Mouse (Mus musculus) MN1 (cell line): ENCODE measurements around the gene Xylt1.

Experiments used
- DNase-seq: peaks from one replicate; pipeline ENCODE4 v3.0.0-alpha.2; 2016; ENCODE audit warnings: low spot score

Gene Xylt1

DNA sequence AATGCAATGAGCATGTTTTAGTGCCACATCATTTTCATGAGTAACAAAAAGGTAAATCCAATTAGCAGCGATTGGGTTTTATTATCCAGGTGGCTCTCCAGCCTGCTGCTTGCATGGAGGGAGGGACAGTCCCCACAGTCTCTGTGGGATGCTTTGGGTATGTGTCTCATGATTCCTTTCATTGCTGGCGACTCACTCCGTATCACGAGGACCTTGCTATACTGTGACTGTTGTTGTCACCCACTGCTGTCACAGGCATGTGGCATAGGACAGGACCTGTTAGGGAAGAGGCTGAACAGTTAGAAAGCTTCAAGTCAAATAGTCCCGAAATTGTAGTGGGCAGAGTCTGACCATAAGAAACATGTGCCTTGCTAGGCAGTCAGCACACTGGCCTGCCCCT is 234.1 kb downstream of the Xylt1 start:
- peak; percentile 12 for DNase-seq

DNA sequence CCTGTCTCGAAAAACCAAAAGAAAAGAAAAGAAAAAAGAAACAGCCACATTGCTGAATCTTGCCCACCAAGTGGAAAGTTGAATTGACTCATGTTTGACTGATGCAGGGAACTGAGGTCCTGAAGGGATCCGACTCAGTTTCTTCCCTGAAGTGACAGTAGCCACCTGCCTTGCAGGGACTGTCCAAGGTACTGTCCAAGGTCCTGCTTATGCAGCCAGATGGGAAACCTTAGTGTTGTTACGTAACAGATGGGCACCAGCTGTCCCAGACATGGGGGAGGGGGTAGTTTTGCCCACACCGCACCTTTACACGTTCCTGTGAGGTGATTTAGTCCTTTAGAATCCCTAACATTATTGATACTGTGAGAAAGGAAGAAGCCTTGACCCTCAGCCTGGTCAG is 235.5 kb downstream of the Xylt1 start:
- DNase-seq = no peak

DNA sequence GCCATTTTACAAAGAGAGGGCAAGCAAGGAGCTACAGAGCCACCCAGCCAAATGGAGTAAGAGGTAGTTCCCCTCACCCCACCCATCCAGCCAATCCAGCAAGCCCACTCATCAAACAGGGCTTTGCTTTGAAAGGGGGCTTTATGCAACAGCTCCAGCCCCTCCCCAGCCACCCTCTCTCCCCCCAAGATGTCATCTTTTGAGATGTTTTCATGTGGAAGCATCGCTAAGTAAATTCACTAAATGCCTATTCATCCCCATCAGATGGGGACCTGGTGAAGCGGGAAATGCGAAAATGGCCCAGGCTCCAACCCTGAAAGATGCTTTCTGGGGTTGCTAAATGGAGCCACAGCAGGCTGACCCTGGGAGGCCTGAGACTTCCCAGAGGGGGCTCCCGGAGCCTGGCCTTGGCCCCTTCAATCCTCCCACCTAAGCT is 238.0 kb downstream of the Xylt1 start:
- DNase-seq = no peak

DNA sequence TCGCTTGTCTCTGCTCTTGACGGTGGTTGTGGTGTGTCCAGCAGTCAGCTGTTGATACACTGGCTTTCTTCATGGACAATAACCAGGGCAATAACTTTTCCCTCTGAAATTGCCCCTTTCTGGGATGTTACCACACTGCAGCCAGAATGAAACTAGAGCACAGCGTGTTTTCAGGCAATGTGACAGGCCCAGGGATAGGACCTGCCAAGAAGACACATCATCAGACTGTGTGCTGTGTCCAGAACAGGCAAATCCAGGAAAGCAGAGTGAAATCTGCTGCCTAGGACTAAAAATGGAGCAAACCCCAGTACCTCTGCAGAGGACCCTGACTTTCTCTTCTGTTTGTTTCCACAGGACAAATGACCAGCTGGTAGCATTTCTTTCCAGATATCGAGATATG is 240.8 kb downstream of the Xylt1 start:
- no peak for DNase-seq

DNA sequence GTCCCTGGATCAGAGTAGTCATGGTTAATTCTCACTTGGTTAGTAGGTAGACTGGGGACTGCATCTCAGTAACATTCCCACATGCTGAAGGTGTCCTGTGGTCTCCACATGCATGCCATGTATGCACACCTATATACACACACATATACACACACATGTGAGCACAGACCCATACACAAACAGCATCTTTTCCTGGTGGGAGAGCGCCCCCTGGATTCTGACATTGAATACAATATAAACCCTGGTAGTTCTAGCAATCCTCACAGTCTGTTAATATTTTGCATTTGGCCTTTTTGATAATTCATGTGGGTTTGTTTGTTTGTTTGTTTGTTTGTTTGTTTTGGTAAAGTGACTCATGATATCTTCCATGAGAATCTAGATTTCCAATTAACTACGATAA is 242.0 kb downstream of the Xylt1 start:
- DNase-seq = no peak

DNA sequence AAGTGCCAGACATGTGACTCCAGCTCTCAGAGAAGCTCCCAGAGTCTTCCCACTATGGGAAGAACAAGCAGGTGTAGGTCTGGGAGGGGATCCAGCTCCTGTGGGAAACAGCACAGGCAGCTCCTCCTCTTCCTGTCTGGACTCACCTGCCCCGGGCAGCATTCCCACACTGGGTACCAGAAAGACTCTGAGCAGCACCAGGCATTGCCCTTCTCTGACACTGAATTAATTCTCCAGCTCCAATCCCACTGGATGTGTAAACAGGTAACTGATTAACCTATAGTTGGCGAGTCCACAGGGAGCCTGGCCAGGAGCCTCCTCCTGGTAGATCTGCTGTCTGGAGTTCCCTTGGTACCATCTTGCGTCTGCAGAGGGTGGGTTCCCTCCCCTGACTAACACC is 248.0 kb downstream of the Xylt1 start:
- no peak for DNase-seq

DNA sequence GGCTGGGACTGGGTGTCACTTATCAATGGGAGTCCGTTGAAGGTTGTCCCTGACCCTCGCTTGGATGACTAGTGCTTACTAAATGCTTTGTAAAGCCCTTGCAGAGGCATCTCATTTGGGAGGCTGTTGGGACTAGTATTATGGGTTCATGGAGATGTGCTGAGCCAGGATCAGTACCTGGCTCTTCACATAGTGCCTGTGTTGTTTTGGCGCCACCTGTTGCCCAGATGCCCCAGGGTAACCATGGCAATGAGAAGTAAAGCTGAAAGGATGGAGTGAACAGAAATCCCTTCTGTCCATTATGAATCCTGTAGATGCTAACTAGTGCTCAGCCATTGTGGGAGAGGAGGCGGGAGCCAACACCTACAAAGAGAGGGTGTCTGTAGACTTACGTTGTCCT is 249.9 kb downstream of the Xylt1 start:
- no peak for DNase-seq

DNA sequence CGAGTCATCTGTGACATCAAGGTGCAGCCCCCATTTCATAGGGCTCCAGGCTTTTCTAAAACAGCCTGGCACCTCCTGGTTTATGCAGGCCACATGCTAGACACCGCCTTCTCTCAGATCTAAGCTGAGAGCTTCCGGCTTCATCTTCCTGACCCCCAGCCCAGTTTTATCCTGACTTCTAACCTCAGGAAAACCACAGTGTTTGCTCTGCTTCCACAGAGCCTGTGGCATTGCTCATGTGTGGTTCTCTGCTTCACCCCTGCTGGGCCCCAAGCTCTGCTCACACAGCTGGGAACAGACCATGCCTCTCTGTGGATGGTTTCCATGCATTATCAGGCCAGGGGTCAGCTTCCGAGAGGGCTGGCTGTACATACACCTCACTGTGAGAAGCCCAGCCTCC is 254.8 kb downstream of the Xylt1 start:
- no peak for DNase-seq

DNA sequence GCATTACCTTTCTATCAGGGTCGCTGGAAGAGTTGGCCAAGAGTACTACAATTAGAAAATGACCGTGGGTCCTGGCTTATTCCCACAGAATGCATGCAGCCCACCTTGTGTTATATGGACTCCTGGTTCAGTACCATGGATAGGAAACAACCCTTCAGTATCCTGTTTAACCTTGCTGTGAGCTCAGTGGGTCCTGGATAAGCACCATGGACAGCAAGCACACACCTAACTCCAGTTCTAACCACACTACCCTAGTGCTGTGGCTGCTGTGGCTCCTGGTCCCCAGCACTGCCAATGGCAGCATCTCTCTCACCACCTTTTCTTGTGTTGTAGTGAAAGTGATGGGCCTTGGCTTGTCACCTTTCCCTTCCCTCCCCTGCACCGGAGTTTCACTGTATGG is 255.9 kb downstream of the Xylt1 start:
- no peak for DNase-seq

DNA sequence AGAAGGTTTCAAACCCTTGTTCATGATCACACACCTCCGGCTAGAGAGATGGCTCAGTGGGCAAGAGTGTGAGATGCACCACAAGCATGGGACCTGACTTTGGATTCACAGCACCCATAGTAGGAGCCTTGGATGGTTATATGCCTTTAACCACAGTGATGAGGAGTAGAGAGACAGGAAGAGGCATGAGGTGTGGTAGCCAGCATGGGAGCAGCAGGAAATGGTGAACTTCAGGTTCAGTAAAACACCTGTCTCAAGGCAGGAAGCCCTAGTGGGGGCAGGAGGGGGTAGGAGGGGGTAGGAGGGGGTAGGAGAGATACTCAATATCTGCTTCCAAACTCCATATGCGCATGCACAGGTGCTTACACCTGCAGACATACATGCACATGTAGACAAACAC is 257.2 kb downstream of the Xylt1 start:
- DNase-seq = no peak

DNA sequence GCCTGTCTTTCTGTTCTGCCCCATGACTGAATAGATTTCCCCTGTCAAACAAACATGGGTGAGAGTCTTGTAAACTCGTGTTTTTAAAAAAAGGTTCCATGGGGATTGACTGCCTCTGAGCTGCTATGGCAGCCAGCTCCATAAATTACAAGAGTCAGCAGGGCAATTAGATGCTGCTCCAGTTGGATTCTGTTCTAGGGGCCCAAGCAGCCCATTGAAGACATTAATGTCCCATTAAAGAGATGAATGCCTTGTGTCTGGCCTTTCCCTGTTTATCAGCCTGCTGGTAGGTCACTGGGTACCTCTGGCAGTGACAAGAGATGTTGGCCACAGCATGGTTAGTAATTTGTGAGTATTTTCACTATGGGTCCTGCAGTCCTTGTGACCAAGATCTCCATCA is 271.9 kb downstream of the Xylt1 start:
- DNase-seq = no peak

DNA sequence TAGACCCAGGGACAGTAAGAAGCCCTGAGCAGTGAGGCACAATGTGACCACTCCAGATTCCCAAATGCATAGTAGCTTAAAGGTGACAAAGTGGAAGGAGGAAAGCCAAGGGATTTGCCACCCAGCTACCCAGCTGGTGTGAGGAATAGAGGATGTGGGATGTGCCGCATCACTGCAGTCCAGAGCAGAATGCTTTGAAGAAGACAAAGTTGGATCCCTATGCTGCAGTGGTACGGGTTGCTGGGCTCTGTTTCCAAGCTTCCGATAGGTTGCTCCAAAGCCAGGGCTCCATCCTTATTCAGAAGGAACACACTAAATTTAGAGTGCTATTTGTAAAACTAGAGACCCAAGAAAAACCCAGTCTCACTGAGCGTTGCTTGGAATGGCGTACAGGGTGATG is 275.0 kb downstream of the Xylt1 start:
- DNase-seq = no peak

DNA sequence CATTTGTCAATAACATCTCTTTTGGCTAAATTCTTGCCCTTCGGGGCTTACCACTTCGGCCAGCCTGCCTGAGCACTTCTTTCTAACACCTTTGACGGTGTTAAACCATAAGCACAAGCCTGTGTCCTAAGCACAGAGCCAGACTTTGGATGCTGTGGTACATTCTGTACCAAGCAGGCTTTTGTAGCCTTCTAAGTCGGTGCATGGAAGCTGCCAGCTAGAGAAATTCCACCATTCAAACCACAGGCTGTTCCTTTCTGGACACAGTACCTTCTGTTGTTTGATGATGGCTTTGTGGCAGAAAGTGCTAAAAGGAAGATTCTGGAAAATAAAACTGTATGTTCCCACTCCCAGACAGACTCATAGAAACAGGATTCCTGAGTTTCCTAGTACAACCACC is 277.4 kb downstream of the Xylt1 start:
- DNase-seq = no peak

DNA sequence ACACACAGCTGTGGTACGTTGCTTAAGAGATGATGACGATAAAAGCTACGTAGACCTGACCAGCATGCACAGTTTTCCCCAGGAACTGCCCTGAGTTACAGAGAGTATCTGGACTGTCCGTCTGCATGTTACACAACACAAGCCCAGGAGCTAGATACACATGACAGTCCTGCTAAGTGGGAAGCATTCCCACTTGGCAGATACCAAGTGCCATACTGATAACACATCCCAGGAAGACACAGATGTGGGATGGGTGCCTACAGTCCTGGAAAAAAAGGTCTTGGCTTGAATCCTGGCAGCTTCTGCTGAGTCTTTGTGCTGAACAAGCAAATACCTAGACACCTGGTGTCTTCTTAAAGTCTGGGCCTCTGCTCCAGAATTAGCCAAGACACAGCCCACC is 278.0 kb downstream of the Xylt1 start:
- no peak for DNase-seq

DNA sequence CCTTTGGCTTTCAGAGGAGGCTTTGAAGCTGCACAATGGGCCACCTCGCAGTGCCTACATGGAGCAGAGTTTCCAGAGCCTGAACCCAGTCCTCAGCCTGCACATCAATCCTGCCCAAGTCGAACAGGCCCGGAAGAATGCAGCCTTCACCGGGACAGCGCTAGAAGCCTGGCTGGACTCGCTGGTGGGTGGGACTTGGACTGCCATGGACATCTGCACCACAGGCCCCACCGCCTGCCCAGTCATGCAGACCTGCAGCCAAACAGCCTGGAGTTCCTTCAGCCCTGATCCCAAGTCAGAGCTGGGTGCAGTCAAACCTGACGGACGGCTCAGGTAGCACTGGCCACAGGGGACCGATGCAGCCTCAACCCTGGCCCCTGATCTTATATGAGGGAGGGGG is 286.5 kb downstream of the Xylt1 start:
- no peak for DNase-seq

DNA sequence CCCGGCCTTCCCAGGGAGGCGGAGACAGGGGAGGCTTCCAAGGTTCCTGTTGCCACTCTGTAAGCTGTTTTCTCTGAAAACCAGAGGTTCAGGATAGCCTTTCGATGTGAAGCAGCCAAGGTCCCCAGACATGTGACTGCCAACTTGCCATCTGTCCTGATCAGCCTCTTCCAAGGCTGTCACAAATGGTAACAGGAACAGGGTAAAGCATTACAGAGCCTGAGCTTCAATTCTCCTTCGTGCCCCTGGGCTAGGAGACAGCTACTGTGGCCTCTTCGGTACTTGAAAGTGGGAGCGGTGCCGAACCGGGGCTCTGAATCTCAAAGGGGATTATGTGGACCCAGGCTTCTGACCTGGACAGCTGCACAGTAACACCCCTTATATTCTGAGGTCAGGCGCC is 287.4 kb downstream of the Xylt1 start:
- no peak for DNase-seq

DNA sequence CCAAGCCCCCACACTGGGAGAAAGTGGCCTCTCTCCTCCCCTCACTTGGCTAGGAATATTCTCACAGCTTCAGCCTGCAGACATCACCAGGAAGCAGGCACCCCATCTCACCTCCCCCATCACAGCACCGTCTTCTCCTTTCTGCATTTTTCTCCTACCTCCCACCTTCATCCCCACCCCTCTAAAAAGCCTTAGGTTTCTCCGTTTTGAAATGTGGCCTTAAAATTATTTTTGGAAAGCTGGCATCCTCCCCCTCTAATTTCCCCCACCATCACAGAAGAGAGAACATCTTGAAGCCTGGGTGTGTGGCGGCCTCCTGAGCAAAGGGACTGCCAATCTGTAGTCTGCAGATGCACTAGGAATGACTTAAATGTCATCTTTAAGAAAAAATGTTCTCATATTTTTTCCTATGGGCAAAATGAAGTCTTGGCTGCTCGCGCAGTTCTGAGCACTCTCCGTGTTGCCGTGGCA is 291.4 kb downstream of the Xylt1 start:
- no peak for DNase-seq

DNA sequence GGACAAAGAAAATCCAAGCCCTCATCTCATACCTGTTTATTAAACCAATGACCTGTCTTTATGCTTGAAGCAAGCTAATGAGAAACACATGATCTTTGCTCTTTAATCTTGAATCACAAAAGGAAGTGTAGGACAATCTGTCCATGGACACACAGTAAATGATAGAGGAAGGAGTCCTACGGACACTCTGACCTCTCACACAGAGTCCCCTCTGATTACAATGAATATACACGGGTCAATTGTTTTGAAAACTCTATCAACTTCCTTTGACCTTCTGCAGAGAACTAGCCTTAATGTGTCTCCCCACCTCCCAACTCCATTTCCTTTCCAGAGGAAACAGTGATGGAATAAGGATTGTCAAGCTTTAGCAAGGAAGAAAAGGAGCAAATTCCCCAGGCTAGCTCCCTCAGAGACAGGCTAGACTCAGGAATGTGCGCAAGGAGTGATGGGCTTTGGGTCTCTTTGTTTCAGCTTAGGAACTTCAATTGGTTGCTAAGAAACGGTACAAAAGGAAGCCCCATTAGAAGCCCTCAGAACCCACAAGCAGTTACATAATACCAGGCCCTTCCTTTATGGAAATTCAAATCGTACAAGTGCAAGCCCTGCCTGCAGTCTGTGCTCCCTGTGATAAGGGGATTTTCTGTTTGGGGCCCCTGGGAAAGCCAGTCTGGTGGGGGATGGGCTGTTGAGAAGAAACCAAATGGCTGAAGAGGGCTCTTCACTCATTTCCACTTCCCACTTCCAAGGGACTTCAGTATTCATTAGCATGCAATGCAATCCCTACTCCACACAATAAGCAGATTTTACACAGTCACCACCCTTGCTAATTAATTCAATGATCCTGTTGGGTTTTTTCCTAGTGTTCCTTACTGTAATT is 305.6 kb downstream of the Xylt1 start:
- no peak for DNase-seq

DNA sequence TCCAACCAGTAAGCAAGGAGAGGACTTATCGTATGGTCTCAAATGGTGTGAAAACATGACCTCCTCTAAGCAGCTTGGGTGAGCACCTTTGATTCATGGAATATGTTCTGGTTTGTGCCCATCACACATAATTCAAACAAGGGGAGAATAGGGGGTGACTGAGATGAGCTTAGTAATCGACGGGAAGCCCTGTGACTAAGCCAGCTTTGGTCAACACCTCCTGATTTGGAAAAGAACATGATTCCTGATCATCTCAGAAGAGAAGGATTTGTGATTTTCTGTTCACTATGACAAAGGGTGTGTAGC is 306.2 kb downstream of the Xylt1 start:
- DNase-seq = no peak

DNA sequence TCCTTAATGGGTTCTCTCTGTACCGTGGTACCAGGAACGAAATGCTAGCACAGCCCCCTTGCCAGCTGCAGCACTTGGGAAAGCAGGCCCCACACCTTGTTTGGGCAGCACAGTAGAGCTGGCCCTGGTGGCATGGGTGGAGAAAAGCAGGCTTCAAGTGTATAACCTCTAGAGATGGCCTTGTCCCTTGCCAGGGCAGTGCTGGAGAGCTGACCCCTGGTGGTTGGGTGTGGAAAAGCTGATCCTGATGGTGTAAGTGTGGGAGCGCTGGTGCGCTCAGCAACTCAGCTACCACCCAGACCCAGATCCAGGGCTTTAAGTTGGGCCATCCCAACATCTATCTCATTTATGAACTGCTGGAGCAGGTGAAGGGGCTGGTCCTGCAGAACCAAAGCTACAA is 314.8 kb downstream of the Xylt1 start:
- no peak for DNase-seq

DNA sequence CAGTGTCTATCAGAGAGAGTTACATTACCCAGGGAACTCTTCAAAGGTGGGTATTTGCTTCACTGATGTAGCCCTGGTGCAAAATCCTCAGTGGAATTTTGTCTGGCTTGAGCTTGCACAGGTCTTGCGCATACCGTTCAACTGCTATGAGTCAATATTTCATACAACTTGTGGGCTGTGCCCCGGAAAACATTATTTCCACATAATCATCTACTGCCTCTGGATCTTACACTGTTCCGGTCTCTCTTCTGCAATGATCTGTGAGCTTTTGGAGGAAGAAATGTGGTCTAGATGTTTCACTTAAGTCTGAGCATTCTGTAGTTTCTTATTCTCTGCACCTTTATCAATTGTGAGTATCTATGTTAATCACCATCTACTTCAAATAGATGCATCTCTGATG is 316.9 kb downstream of the Xylt1 start:
- DNase-seq = no peak

DNA sequence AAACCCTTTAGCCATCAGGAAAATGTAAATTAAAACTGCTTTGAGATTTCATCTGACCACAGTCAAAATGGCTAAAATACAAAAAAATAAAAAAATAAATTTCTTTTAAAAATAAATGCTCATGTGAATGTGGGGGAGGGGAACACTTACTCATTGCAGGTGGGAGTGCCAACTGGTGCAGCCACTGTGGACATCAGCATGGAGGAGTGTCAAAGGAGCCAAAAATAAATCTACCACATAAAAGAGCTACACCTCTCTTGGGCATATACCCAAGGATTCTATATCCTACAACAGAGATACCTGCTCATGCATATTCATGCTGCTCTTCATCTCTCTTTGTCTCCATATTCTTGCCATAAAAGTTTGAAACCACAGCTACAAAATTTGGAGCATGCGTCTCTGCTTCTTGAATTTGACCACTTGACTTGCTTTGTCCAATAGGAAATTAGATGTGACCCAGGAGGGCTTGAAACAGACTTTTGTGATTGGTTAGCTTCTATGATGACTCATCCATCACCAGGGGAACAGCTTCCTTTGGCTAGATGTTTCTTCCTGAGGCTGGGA is 317.9 kb downstream of the Xylt1 start:
- no peak for DNase-seq

DNA sequence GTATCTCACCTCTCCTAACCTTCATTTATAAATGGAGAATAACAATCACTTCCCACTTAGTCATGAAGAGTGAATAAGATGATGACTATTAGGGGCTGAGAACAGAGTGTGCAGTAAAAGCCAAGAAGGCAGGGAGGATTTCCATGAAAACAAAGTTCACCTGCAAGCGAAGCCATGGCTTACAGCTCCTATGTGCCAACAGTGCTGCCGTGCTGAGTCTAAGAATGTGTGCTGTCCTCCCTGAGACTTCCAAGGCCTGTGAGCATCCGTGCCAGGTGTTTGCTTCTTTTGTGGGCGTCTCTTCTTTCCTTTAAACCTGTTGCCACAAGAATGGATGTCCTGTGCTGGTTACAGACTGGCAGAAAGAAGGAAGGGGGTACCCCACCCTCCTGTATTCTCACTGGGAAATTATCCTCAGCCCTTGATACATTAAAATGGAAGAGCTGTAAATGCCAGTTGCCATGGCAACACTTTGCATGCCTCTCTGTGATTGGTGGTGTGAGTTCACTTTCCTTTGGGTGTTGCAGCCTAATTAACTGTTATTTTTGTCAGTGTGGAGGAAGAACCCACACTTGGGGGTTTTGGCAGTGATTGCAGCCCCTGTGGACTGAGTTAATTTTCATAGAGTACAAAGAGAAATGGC is 318.7 kb downstream of the Xylt1 start:
- no peak for DNase-seq

DNA sequence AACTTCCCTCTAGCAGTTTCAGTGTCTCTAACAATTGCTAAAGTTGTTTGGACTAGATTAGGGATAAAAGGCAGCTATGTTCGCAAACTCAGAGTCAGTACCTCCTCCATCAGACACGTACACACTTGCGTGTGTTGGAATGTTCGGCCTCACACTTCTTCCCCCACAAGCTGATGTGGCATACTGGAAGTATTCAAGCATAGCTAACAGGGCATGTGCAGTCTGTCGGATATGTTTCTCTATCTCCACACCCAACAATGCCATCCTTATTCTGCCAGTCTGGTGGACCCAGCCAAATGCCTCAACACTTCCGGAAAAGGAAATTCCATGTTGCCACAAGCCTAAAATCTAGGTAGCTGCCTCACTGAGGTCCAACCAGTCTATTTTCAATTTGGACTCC is 319.3 kb downstream of the Xylt1 start:
- DNase-seq = no peak
